Mouse (Mus musculus): ENCODE measurements around the gene Ahrr. TPM values are rescaled to one million over a fixed set of nuclear protein-coding genes. Genes with fewer than 3 reads are reported as not detected.

The Ahrr gene
- total RNA-seq, 1 experiment, result 0.27 TPM

DNA sequence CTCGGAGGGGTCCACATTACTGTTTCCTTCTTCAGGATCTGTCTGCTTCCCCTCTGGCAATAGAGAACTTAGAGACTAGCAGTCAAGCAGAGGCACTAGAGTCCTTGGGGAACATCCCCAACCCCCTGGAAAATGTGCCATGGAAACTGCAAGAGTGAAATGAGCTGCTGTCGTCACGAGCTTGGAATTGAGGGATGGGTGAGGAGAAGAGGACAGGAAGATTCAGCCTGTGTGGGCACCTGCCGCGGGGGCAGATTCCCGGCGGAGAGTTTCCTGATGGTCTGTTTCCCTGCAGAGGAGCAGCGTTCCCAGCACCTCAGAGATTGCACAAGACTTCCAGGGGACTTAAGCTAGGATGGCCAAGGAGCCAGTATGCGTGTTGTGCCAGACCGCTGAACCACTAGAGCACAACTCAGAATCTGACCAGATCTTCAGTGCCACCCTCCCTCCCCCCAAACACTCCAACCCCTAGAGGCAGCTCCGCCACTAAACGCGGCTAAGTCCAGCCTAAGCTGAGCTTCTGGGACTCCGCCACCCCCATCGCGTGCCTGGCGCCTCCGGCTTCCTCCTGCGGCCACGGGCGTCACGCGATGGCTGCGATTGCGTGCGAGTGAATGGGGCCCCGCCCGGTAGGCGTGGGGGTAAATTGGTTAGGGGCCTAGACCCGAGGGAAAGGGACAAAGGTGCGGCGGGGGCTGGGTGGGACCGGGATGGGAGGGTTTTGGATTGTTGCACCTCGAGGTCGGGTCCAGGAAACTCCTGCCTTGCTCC lies 32.5 kb downstream of the Ahrr start:
- in situ Hi-C loops (cut with MboI; ENCODE audit: low sequenced_read_pairs in 2 of 2, unreplicated experiment in 2 of 2), result no loop called here
- peak overlapping the region; percentile 68 for H3K9ac ChIP-seq (ENCODE audit: insufficient read depth, low read depth, low read length, poor library complexity, severe bottlenecking)
- no peak overlapping the region for H3K27ac ChIP-seq (ENCODE audit: insufficient read depth, low read depth, low read length, poor library complexity, severe bottlenecking)
- no peaks in the 10 kb centered on the region for H3K36me3 ChIP-seq (ENCODE audit: control insufficient read depth, insufficient read depth, low read length, poor library complexity, severe bottlenecking)
- H3K4me3 ChIP-seq (ENCODE audit: insufficient read depth in 1 of 2, low read depth in 1 of 2, low read length in 2 of 2, poor library complexity in 1 of 2, severe bottlenecking in 1 of 2), result peak overlapping the region; percentile 62 to 67
- peak; percentile 40 for DNase-seq (ENCODE audit: low read depth, low spot score)
- H3K4me1 ChIP-seq (ENCODE audit: control insufficient read depth in 2 of 2, insufficient read depth in 2 of 2, low read length in 2 of 2, poor library complexity in 1 of 2), result 0 out of 4 replicates have a peak, but pooled peaks cover 0 to 2% of the 10 kb centered on the region in 2 experiments
- no peaks in the 10 kb centered on the region for H3K9me3 ChIP-seq (ENCODE audit: control insufficient read depth, insufficient read depth, low read depth, low read length)
- TF ChIP-seq MAFK (IDR thresholded peaks at IDR 0.05; ENCODE audit: insufficient read depth, low read depth, low read length), result no peak
- TF ChIP-seq HCFC1 (IDR thresholded peaks at IDR 0.05; ENCODE audit: borderline replicate concordance, insufficient read depth, low read length), result no peak
- no peak for TF ChIP-seq ZNF384 (IDR thresholded peaks at IDR 0.05; ENCODE audit: low read depth, low read length)
- TF ChIP-seq ZC3H11A (IDR thresholded peaks at IDR 0.05; ENCODE audit: borderline replicate concordance, low read depth, low read length), result no peak
- no peak for TF ChIP-seq CHD2 (IDR thresholded peaks at IDR 0.05; ENCODE audit: low read depth, low read length)

DNA sequence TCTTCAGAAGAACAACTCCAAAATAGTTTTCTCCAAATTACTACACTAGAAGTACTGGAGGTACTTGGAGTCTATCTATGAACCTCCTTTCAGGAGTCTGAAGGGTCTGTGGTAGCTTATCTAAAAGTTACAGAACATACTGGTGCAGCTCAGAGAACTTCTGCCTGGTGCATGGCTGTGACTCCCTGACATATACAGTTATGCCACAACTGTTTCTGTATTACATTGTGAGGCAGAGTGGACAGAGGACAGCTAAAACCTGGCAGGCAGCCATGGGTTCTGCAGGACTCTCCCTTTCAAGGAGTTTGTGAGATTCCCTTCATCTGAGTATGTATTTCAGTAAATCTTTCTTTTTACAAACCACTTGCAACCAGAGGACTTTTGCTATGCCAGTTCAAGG lies 45.6 kb downstream of the Ahrr start:
- in situ Hi-C loops (cut with MboI; ENCODE audit: low sequenced_read_pairs in 2 of 2, unreplicated experiment in 2 of 2), result no loop called here
- H3K9me3 ChIP-seq (ENCODE audit: control insufficient read depth, insufficient read depth, low read depth, low read length), result no peaks in the 10 kb centered on the region
- no peaks in the 10 kb centered on the region for H3K4me1 ChIP-seq (ENCODE audit: control insufficient read depth in 2 of 2, insufficient read depth in 2 of 2, low read length in 2 of 2, poor library complexity in 1 of 2)
- no peaks in the 10 kb centered on the region for H3K36me3 ChIP-seq (ENCODE audit: control insufficient read depth, insufficient read depth, low read length, poor library complexity, severe bottlenecking)
- H3K27ac ChIP-seq (ENCODE audit: insufficient read depth, low read depth, low read length, poor library complexity, severe bottlenecking), result no peak overlapping the region
- no peak for DNase-seq (ENCODE audit: low read depth, low spot score)
- no peak overlapping the region for H3K4me3 ChIP-seq (ENCODE audit: insufficient read depth in 1 of 2, low read depth in 1 of 2, low read length in 2 of 2, poor library complexity in 1 of 2, severe bottlenecking in 1 of 2)
- TF ChIP-seq ZC3H11A (IDR thresholded peaks at IDR 0.05; ENCODE audit: borderline replicate concordance, low read depth, low read length) (no peak), MAFK (IDR thresholded peaks at IDR 0.05; ENCODE audit: insufficient read depth, low read depth, low read length) (no peak), HCFC1 (IDR thresholded peaks at IDR 0.05; ENCODE audit: borderline replicate concordance, insufficient read depth, low read length) (no peak), CHD2 (IDR thresholded peaks at IDR 0.05; ENCODE audit: low read depth, low read length) (no peak), ZNF384 (IDR thresholded peaks at IDR 0.05; ENCODE audit: low read depth, low read length) (no peak)
- no peak overlapping the region for H3K9ac ChIP-seq (ENCODE audit: insufficient read depth, low read depth, low read length, poor library complexity, severe bottlenecking)

DNA sequence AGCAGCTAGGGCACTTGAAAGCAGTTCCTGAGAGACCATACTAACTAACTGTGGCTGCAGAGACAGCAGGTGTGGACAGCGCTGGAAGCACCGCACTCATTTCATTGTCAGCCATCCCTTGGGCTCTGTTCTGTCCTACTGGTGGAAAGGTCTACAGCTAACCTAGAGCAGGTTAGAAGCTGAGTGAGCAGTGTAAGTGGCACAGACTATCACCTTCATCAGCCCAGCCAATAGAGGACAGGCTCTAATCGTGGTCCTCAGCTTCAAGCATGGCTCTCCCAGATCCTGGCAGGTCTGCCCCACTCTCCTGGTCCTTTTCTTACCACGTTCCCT lies 46.3 kb downstream of the Ahrr start:
- Histone ChIP-seq H3K9ac (ENCODE audit: insufficient read depth, low read depth, low read length, poor library complexity, severe bottlenecking) (no peak overlapping the region), H3K27ac (ENCODE audit: insufficient read depth, low read depth, low read length, poor library complexity, severe bottlenecking) (no peak overlapping the region), H3K4me3 (ENCODE audit: insufficient read depth in 1 of 2, low read depth in 1 of 2, low read length in 2 of 2, poor library complexity in 1 of 2, severe bottlenecking in 1 of 2) (no peak overlapping the region), H3K9me3 (ENCODE audit: control insufficient read depth, insufficient read depth, low read depth, low read length) (no peaks in the 10 kb centered on the region), H3K36me3 (ENCODE audit: control insufficient read depth, insufficient read depth, low read length, poor library complexity, severe bottlenecking) (no peaks in the 10 kb centered on the region), H3K4me1 (ENCODE audit: control insufficient read depth in 2 of 2, insufficient read depth in 2 of 2, low read length in 2 of 2, poor library complexity in 1 of 2) (no peaks in the 10 kb centered on the region)
- DNase-seq (ENCODE audit: low read depth, low spot score), result no peak
- in situ Hi-C loops (cut with MboI; ENCODE audit: low sequenced_read_pairs in 2 of 2, unreplicated experiment in 2 of 2), result no loop called here
- TF ChIP-seq CHD2 (IDR thresholded peaks at IDR 0.05; ENCODE audit: low read depth, low read length), result no peak

DNA sequence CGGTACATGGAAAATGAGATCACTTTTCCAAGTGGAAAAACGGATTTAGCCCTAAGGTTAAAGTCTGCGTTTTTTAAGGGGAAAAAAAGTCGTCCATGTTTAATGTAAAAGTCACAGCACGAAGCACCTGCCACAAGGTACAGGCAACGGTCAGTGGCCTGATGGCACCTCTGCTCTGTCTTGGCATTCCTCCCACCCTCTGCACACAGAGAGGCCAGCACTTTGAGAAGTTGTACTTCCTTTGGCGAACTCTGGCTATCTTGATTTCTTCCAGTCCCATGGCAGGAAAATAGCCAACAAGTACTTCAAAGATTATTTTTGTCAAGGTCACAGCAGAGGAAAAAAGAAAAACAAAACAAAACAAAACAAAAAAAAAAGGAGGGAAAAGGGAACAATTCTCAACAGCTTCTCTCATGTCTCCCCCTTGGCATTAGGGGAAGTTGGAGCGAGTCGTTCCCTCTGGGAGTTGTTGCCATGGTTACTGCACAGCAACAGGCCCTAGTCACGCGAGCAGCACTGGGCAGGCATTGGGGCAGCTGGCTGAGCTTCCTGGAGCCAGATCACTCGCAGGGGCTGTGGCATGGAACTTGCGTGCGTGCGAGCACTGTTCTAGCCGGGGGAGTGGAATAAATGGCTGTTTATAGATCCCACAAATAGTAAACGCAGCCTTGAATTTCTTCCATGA lies 46.8 kb downstream of the Ahrr start:
- no peaks in the 10 kb centered on the region for H3K9me3 ChIP-seq (ENCODE audit: control insufficient read depth, insufficient read depth, low read depth, low read length)
- no peaks in the 10 kb centered on the region for H3K36me3 ChIP-seq (ENCODE audit: control insufficient read depth, insufficient read depth, low read length, poor library complexity, severe bottlenecking)
- no peaks in the 10 kb centered on the region for H3K4me1 ChIP-seq (ENCODE audit: control insufficient read depth in 2 of 2, insufficient read depth in 2 of 2, low read length in 2 of 2, poor library complexity in 1 of 2)
- in situ Hi-C loops (cut with MboI; ENCODE audit: low sequenced_read_pairs in 2 of 2, unreplicated experiment in 2 of 2), result no loop called here
- DNase-seq (ENCODE audit: low read depth, low spot score), result peak; percentile 29
- H3K9ac ChIP-seq (ENCODE audit: insufficient read depth, low read depth, low read length, poor library complexity, severe bottlenecking), result no peak overlapping the region
- no peak overlapping the region for H3K4me3 ChIP-seq (ENCODE audit: insufficient read depth in 1 of 2, low read depth in 1 of 2, low read length in 2 of 2, poor library complexity in 1 of 2, severe bottlenecking in 1 of 2)
- no peak for TF ChIP-seq CHD2 (IDR thresholded peaks at IDR 0.05; ENCODE audit: low read depth, low read length)
- no peak overlapping the region for H3K27ac ChIP-seq (ENCODE audit: insufficient read depth, low read depth, low read length, poor library complexity, severe bottlenecking)

DNA sequence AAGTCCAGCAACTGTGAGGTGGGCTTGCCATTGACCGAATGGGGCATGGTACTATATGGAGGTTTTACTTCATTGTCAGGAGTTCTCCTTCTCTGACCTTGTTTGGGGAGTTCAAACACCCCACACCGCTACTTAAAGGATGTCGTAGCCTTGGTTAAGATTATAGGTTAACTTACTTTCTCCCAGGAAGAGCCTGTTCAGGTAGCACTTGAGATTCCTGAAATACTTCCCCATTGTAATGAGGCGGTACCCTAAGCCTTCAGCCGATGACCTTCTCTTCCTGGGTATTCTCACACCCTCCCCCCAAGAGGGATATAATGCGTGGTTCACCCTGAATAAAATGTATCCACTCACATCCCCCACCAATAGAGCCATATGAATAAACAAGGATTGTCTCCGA lies 54.6 kb downstream of the Ahrr start:
- H3K36me3 ChIP-seq (ENCODE audit: control insufficient read depth, insufficient read depth, low read length, poor library complexity, severe bottlenecking), result no peaks in the 10 kb centered on the region
- no peaks in the 10 kb centered on the region for H3K9me3 ChIP-seq (ENCODE audit: control insufficient read depth, insufficient read depth, low read depth, low read length)
- H3K4me1 ChIP-seq (ENCODE audit: control insufficient read depth in 2 of 2, insufficient read depth in 2 of 2, low read length in 2 of 2, poor library complexity in 1 of 2), result no peaks in the 10 kb centered on the region
- no peak for DNase-seq (ENCODE audit: low read depth, low spot score)
- in situ Hi-C loops (cut with MboI; ENCODE audit: low sequenced_read_pairs in 2 of 2, unreplicated experiment in 2 of 2), result no loop called here
- no peak overlapping the region for H3K27ac ChIP-seq (ENCODE audit: insufficient read depth, low read depth, low read length, poor library complexity, severe bottlenecking)
- TF ChIP-seq HCFC1 (IDR thresholded peaks at IDR 0.05; ENCODE audit: borderline replicate concordance, insufficient read depth, low read length), result no peak
- TF ChIP-seq ZNF384 (IDR thresholded peaks at IDR 0.05; ENCODE audit: low read depth, low read length), result no peak
- TF ChIP-seq ZC3H11A (IDR thresholded peaks at IDR 0.05; ENCODE audit: borderline replicate concordance, low read depth, low read length), result no peak
- TF ChIP-seq MAFK (IDR thresholded peaks at IDR 0.05; ENCODE audit: insufficient read depth, low read depth, low read length), result no peak
- no peak overlapping the region for H3K9ac ChIP-seq (ENCODE audit: insufficient read depth, low read depth, low read length, poor library complexity, severe bottlenecking)
- no peak overlapping the region for H3K4me3 ChIP-seq (ENCODE audit: insufficient read depth in 1 of 2, low read depth in 1 of 2, low read length in 2 of 2, poor library complexity in 1 of 2, severe bottlenecking in 1 of 2)

All from ES-E14 (cell line).